Mouse (Mus musculus) neural tube, embryonic 12.5 days (tissue): Measurements from ENCODE around the gene Hap1. TPM values are rescaled to one million over a fixed set of nuclear protein-coding genes. Genes with fewer than 3 reads are reported as not detected.
A peak's percentile ranks its signal among the peaks of the same experiment; 100 is the strongest.

Experiments
- ATAC-seq: fragments of 200-750 bp; cut with Nextera tagmentation; 2 replicates; pipeline ENCODE4 v1.8.0; 2017; ENCODE audit warnings: low read depth, mild to moderate bottlenecking, moderate TSS enrichment, moderate library complexity; ENCODE audit not compliant: low FRiP score
- H3K27ac ChIP-seq: fragments of 300-500 bp; sonication (generic); 2 replicates; pipeline ENCODE4 v1.5.1; 2016
- H3K27me3 ChIP-seq: fragments of 300-500 bp; sonication (generic); replicated peaks from 2 replicates; pipeline ENCODE4 v1.6.1; 2016; ENCODE audit warnings: mild to moderate bottlenecking
- H3K36me3 ChIP-seq: fragments of 300-500 bp; sonication (generic); 2 replicates; pipeline ENCODE4 v1.6.1; 2016; ENCODE audit warnings: mild to moderate bottlenecking
- H3K4me1 ChIP-seq: fragments of 300-500 bp; sonication (generic); 2 replicates; pipeline ENCODE4 v1.6.1; 2016
- H3K4me2 ChIP-seq: fragments of 300-500 bp; sonication (generic); replicated peaks from 2 replicates; pipeline ENCODE4 v1.6.1; 2016; ENCODE audit warnings: mild to moderate bottlenecking
- H3K4me3 ChIP-seq: fragments of 300-500 bp; sonication (generic); 2 replicates; pipeline ENCODE4 v1.5.1; 2016
- H3K9ac ChIP-seq: fragments of 300-500 bp; sonication (generic); 2 replicates; pipeline ENCODE4 v1.6.1; 2016; ENCODE audit warnings: mild to moderate bottlenecking
- H3K9me3 ChIP-seq: fragments of 300-500 bp; sonication (generic); 2 replicates; pipeline ENCODE4 v1.6.1; 2016; ENCODE audit warnings: mild to moderate bottlenecking
- WGBS: fragments of 180-500 bp; shearing (Covaris S2); methylation state at CpG from one replicate; pipeline ENCODE4 v1.1.7; 2016; 5-methylcytosine and 5-hydroxymethylcytosine counted together
- polyA plus RNA-seq: library from polyadenylated mRNA; unstranded; fragments of >200 nt; fragmentation: Nextera tagmentation; extraction: Ambion mirVana; gene quantifications from 2 replicates; pipeline ENCODE4 v1.2.1, GENCODE M21; 2016

The Hap1 gene
- polyA plus RNA-seq, 1 experiment from 2014 or later, result 39.9 TPM

- H3K9ac ChIP-seq, result no peak overlapping the region
- no peaks in the 10 kb centered on the region for H3K27me3 ChIP-seq
- peaks cover 30% of the 10 kb centered on the region for H3K4me1 ChIP-seq
- no peak overlapping the region for H3K27ac ChIP-seq
- H3K36me3 ChIP-seq, result peaks cover 13% of the 10 kb centered on the region
- H3K4me2 ChIP-seq, result peak overlapping the region; percentile 34
- WGBS, result 46% methylated on average over 14 of the region's 14 CpGs
- no peak for ATAC-seq
- no peaks in the 10 kb centered on the region for H3K9me3 ChIP-seq
- H3K4me3 ChIP-seq, result no peak overlapping the region
Measured at GRCm38 (mm10) chr11:100387589-100388375, 31.9 kb upstream of the Hap1 start.

GRCm38 (mm10) chr11:100387111-100387510, 31.2 kb upstream of the Hap1 start:
- H3K4me2 ChIP-seq, result no peak overlapping the region
- no peak overlapping the region for H3K9ac ChIP-seq
- H3K27me3 ChIP-seq, result no peaks in the 10 kb centered on the region
- no peak for ATAC-seq
- H3K9me3 ChIP-seq, result no peaks in the 10 kb centered on the region
- 82% methylated on average over 6 of the region's 6 CpGs for WGBS
- no peak overlapping the region for H3K4me3 ChIP-seq
- peaks cover 19% of the 10 kb centered on the region for H3K36me3 ChIP-seq
- H3K4me1 ChIP-seq, result peaks cover 29% of the 10 kb centered on the region
- no peak overlapping the region for H3K27ac ChIP-seq

DNA sequence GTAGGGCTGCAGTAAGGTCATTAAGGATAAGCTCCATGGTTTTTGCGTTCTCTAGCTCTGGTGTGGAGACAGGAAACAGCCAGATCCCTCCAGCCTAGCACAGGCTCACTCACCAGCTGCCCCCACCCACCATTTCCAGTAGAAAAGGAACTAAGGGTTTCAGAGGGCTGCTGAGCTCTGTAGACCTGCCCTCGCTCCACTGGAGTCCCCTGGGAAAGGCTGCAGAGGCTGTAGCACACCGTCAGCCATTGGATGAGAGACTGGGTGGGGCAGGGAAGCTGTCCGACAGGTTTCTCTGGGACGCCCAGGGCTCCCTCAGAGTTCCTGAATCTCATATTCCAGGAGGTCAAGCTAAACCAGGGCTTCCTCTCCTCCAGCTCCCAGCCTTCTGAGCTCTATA, 30.7 kb upstream of the Hap1 start:
- no peaks in the 10 kb centered on the region for H3K9me3 ChIP-seq
- no peak overlapping the region for H3K9ac ChIP-seq
- no peak for ATAC-seq
- no peak overlapping the region for H3K4me3 ChIP-seq
- H3K27me3 ChIP-seq, result no peaks in the 10 kb centered on the region
- WGBS, result 57% methylated on average over 5 of the region's 5 CpGs
- H3K36me3 ChIP-seq, result peaks cover 24% of the 10 kb centered on the region
- H3K4me1 ChIP-seq, result peaks cover 29% of the 10 kb centered on the region
- no peak overlapping the region for H3K27ac ChIP-seq
- H3K4me2 ChIP-seq, result no peak overlapping the region

- H3K27ac ChIP-seq, result no peak overlapping the region
- no peak overlapping the region for H3K4me3 ChIP-seq
- no peaks in the 10 kb centered on the region for H3K9me3 ChIP-seq
- H3K4me1 ChIP-seq, result peaks cover 20% of the 10 kb centered on the region
- ATAC-seq, result no peak
- 88% methylated on average over 3 of the region's 3 CpGs for WGBS
- no peak overlapping the region for H3K9ac ChIP-seq
- no peak overlapping the region for H3K4me2 ChIP-seq
- H3K36me3 ChIP-seq, result peaks cover 34% of the 10 kb centered on the region
- no peaks in the 10 kb centered on the region for H3K27me3 ChIP-seq
Measured at GRCm38 (mm10) chr11:100385016-100385415, 29.1 kb upstream of the Hap1 start.

DNA sequence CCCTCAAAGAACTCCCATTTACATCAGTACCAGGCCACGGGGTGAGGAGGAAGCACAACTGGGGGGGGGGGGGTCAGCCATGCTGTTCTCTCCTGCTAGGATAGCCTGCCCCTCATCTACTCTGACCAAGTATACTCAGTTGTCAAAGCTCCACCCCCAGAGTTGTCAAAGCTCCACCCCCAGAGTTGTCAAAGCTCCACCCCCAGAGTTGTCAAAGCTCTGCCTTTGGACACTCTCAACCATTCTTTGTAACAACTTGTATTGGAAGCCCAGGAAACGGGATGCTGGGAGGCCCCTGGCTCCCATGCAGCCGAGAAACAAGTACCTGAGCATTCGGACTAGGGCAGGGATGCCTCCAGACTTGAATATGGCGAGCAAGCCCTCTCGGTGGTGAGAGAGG, 26.8 kb upstream of the Hap1 start:
- Histone ChIP-seq H3K4me3 (no peak overlapping the region), H3K27me3 (no peaks in the 10 kb centered on the region), H3K4me1 (peaks cover 6% of the 10 kb centered on the region; the same call in 1 of the 2 replicates), H3K27ac (no peak overlapping the region), H3K9me3 (no peaks in the 10 kb centered on the region), H3K36me3 (peaks cover 52% of the 10 kb centered on the region), H3K4me2 (no peak overlapping the region), H3K9ac (no peak overlapping the region)
- WGBS, result 84% methylated on average over 6 of the region's 6 CpGs
- ATAC-seq, result no peak

DNA sequence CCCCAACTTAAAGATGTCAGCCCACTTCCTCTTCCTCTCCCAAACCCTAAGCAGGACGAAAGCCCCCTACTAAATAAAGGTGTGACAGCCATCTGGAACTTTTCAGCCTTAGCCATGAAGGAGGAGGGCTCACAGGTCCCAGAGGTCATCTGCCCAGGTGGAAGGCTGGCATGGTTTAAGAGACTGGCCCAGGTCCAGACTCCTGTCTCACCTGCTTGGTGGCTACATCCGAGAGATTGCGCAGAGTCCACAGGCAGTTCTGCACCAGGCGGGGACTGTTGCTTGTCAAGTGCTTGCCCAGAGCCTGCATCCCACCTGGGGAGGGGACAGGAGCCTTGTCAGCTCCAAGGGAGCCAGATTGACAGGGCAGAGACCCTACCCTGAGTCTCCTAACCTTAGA, 23.4 kb upstream of the Hap1 start:
- 90% methylated on average over 4 of the region's 4 CpGs for WGBS
- no peaks in the 10 kb centered on the region for H3K4me1 ChIP-seq
- H3K36me3 ChIP-seq, result peaks cover 68% of the 10 kb centered on the region
- H3K4me3 ChIP-seq, result no peak overlapping the region
- no peak overlapping the region for H3K27ac ChIP-seq
- no peak overlapping the region for H3K4me2 ChIP-seq
- no peak overlapping the region for H3K9ac ChIP-seq
- no peak for ATAC-seq
- H3K27me3 ChIP-seq, result no peaks in the 10 kb centered on the region
- H3K9me3 ChIP-seq, result no peaks in the 10 kb centered on the region

- WGBS, result 93% methylated on average over 5 of the region's 5 CpGs
- peaks cover 75% of the 10 kb centered on the region for H3K36me3 ChIP-seq
- no peak overlapping the region for H3K4me3 ChIP-seq
- no peaks in the 10 kb centered on the region for H3K9me3 ChIP-seq
- H3K9ac ChIP-seq, result no peak overlapping the region
- no peak overlapping the region for H3K4me2 ChIP-seq
- no peaks in the 10 kb centered on the region for H3K4me1 ChIP-seq
- H3K27ac ChIP-seq, result no peak overlapping the region
- no peak for ATAC-seq
- H3K27me3 ChIP-seq, result no peaks in the 10 kb centered on the region
Measured at GRCm38 (mm10) chr11:100378446-100378845, 22.5 kb upstream of the Hap1 start.

- H3K36me3 ChIP-seq, result peaks cover 76% of the 10 kb centered on the region
- WGBS, result 92% methylated on average over 14 of the region's 14 CpGs
- ATAC-seq, result no peak
Measured at GRCm38 (mm10) chr11:100377989-100378388, 22.1 kb upstream of the Hap1 start.

DNA sequence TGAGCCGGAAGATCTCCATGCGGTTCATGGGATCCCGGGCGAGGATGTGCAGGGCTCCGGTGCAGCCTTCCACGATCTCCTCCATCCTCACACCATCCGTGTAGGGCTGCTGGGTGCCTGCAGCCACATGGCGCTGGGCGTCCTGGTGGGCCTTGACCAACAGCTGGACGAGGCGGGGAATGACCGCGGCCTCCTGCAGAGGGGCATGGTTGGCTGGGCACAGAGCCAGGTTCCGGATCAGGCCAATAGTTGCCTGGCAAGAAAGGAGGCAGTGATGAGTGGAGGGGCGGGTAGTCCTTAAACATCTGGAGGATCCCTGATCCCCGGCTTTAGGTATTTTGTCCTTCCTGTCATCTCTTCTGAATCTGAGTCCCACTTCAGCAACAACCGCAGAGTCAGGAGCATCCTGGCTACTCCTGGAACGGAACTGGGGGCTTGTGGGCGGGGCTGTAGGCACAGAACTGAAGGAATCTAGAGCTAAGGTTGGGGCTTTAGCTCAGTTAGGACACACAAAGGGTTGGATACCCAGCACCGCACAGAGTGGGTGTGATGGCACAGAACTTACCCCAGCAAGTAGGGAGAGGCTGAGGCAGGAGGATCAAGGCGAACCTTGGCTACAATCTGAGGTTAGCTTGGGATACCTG, 20.9 kb upstream of the Hap1 start:
- Histone ChIP-seq H3K9me3 (no peaks in the 10 kb centered on the region), H3K36me3 (peaks cover 77% of the 10 kb centered on the region), H3K27ac (no peak overlapping the region), H3K27me3 (no peaks in the 10 kb centered on the region), H3K4me2 (no peak overlapping the region), H3K9ac (no peak overlapping the region), H3K4me1 (no peaks in the 10 kb centered on the region), H3K4me3 (no peak overlapping the region)
- ATAC-seq, result no peak
- WGBS, result 93% methylated on average over 21 of the region's 21 CpGs

More at GRCm38 (mm10) chr11:100377989-100378388, 22.1 kb upstream of the Hap1 start:
- Histone ChIP-seq H3K4me3 (no peak overlapping the region), H3K4me2 (no peak overlapping the region), H3K9me3 (no peaks in the 10 kb centered on the region), H3K9ac (no peak overlapping the region), H3K27me3 (no peaks in the 10 kb centered on the region), H3K4me1 (no peaks in the 10 kb centered on the region), H3K27ac (no peak overlapping the region)

DNA sequence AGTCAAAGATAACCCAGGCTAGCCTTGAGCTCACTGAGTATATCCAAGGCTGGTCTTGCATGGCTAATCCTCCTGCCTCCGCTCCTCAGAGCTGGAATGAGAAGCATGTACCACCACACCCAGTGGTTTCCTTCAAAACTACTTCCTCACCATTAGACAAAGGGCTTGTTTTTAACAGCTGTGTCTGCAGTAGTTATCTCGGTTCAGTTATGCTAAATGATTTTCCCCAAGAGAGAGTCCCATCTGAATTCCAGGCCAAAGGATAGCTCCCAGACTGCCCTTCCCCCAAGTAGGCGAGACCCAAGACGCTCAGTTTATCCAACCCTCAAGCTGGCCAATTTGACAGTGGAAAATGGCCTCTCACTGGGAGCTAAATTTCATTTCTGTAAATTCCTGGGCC, 20.1 kb upstream of the Hap1 start:
- Histone ChIP-seq H3K9ac (no peak overlapping the region), H3K4me3 (no peak overlapping the region), H3K4me1 (no peaks in the 10 kb centered on the region), H3K36me3 (peaks cover 72% of the 10 kb centered on the region), H3K9me3 (no peaks in the 10 kb centered on the region), H3K4me2 (no peak overlapping the region), H3K27ac (no peak overlapping the region), H3K27me3 (no peaks in the 10 kb centered on the region)
- ATAC-seq, result no peak
- 74% methylated on average over 4 of the region's 4 CpGs for WGBS

GRCm38 (mm10) chr11:100375127-100375526, 19.2 kb upstream of the Hap1 start:
- H3K36me3 ChIP-seq, result peaks cover 68% of the 10 kb centered on the region
- ATAC-seq, result no peak

DNA sequence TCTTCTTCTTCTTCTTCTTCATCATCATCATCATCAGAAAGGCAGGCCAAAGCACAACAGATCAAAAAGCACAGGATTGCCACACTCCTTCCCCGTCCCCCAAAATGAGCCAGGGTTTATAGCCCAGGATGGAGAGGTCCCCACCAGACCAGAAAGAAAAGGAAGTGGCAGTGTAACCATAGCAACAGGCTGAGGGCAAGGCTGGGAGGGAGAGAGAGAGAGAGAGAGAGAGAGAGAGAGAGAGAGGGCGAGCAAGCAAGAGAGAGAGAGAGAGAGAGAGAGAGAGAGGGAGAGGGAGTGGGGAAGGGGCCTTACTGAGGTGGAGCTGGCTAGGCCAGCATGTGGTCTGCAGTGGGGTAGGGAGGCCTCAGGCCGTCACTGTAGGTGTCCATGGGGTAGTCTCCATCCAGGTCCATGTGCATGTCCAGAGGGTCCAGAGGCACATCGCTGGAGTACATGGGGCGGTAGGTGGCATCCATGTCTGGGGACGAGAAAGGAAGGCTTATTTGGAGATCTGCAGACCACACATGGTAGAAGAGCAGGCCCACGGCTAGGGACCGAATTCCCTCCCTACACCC, 16.1 kb upstream of the Hap1 start:
- no peak overlapping the region for H3K4me3 ChIP-seq
- ATAC-seq, result no peak
- no peaks in the 10 kb centered on the region for H3K27me3 ChIP-seq
- no peak overlapping the region for H3K9ac ChIP-seq
- 68% methylated on average over 7 of the region's 8 CpGs for WGBS
- H3K4me1 ChIP-seq, result no peaks in the 10 kb centered on the region
- no peaks in the 10 kb centered on the region for H3K9me3 ChIP-seq
- H3K36me3 ChIP-seq, result peaks cover 49% of the 10 kb centered on the region
- no peak overlapping the region for H3K4me2 ChIP-seq
- H3K27ac ChIP-seq, result no peak overlapping the region

More at GRCm38 (mm10) chr11:100375127-100375526, 19.2 kb upstream of the Hap1 start:
- no peak overlapping the region for H3K27ac ChIP-seq
- no peak overlapping the region for H3K9ac ChIP-seq
- no peak overlapping the region for H3K4me2 ChIP-seq
- H3K4me1 ChIP-seq, result no peaks in the 10 kb centered on the region
- H3K27me3 ChIP-seq, result no peaks in the 10 kb centered on the region
- no peaks in the 10 kb centered on the region for H3K9me3 ChIP-seq
- whole genome bisulfite sequencing, result 89% methylated on average over 9 of the region's 9 CpGs
- H3K4me3 ChIP-seq, result no peak overlapping the region
